Mouse (Mus musculus) lung, postnatal 0 days (tissue): ENCODE measurements around the gene Elmo2.

Source experiments
- CTCF ChIP-seq: IDR thresholded peaks from 2 replicates; pipeline ENCODE4 v1.5.1; 2016; ENCODE audit warnings: antibody characterized with exemption, mild to moderate bottlenecking
- EP300 ChIP-seq: IDR thresholded peaks from 2 replicates; pipeline ENCODE4 v1.6.1; 2016; ENCODE audit warnings: antibody characterized with exemption, mild to moderate bottlenecking, control low read depth

GRCm38 (mm10) chr2:165297429-165297828 is 28.9 kb downstream of the Elmo2 start:
- TF ChIP-seq EP300 (no peak), CTCF (no peak)
